Mouse (Mus musculus) thymus, postnatal 25 days (tissue): Measurements from ENCODE around the gene Dgat2l6.

Experiments used
- DNase-seq: peaks from one replicate; pipeline ENCODE4 v3.0.0; 2022

Gene Dgat2l6

DNA sequence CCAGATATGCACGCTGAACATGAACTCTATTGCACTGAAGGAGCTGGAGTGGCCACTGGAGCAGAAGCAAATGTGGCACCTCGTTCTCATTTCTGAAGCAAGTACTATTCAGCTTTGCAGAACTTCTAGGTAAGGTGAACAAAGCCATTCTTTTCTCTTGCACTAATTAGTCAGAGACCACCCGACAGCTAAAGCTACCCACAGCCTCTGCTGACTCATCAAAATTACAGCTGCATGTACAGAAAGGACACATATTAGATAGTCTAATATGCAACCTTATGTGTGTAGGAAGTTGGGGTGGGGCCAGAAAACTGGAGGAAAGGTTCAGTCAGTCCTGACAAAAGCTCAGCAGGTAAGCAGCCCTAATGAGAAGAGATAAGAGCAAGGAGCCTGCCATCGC, at the start of gene Dgat2l6:
Gene Dgat2l6 (plus strand): TSS at position 368 of the 400 bp plus-strand sequence.
- DNase-seq: no peak

DNA sequence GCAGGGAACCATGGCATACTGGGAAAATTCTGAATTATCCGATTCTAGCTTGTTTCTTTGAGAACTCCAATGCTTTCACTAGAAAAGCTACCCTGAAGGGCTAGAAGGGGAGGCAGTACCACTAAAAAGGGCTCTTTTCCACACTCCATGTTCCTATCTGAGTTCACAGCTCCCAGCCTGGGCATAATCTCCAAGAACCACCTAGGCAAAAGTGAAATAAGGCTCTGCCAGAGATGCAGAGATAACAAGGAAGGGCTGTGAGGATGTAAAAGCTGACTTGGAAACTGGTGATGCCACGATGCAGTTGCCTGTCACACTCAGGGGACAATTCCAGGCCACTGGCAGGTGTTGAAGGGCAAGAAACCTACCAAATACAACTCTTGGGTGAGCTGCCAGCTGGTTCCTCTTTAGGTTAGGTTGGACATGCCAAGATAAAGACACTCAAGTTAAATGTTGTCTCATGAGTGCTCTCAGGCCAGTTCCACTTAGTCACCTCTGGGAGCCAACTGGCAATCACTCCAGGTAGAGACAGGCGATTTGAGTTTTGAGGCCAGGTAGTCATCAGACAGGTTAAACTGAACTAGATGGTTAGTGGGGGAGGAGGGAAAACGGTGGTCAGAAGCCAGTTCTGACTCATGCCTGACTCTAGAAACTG, 48.9 kb upstream of the Dgat2l6 start:
- no peak for DNase-seq

DNA sequence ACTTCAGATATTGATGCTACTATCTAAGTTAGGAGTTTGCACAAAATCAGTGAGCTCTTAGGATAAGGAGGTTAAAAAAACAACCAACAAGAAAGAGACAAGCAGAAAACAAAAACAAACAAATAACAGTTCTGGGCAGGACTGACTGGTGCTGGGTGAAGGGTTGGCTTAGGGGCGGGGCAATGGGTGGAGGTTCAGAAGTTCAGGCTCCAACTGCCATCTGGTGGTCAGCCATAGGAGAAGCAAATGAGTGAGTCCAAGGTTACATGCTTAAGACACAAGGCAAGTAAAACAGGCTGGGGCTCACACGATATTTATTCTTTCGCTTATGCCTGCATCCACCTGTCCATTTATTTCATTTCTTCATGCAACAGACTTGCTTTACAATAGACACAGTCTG, 44.3 kb upstream of the Dgat2l6 start:
- peak; percentile 53 for DNase-seq

DNA sequence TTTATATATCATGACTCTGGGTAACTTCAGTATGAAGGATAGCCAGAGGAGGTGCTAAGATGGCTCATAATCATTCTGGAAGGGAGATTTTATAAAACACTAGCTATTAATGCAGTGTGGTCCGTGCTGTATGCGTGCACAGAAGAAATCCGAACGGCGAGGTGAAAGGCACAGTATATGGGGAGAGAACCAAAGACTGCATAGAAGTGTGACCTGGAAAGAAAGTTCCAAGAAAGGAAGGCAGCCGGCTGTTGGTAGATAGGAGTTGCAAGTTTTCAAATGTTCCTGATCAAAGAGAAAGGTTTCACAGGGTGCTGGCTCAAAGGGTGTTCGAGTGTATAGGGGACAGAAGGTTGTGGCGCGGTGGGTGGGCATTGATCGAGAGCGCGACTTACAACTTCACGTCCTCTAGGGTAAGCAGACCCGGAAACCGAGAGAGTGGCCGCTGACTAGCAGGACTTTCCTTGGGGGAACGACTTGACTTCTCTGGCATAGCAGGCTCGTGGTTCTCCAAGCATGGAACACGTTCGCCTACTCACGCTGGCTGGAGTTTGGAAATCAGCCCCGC, 31.1 kb upstream of the Dgat2l6 start:
- DNase-seq: no peak

DNA sequence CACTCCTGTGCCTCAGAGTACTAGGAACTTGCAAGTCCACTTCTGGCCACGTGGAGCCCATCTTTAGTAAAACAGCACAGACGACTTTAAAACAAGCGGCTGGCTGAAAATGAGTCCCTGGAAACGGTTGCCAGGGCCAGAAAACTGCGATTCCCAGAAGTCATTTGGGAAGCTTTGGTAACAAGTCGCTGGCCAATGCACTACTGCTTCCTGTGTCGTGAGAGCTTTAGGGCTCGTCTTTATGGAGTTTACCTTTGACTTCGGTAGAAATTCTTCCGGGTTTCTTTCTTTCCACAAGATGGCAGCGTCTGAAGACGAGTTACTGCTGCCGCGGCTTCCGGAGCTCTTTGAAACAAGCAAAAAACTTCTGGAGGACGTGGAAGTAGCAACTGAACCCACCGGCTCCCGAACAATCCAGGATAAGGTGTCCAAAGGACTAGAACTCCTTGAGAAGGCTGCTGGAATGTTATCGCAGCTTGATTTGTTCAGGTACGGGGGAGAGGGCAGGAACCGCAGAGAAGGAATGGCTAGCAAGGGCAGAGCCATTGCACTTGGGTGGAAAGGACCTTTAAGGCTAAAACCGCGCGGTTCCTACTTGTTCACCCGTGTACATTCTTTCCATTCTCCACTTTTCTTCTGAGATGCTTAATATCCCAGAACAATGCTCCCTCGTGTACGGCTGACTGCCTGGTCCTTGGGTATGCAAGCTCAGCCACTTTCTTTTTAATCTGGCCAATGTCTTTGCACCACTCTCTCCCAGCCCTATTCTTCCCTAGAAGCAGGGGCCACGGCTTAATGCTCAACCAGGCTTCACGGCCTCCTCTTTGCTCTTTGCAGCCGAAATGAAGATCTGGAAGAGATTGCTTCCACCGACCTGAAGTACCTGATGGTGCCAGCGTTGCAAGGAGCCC, 30.3 kb upstream of the Dgat2l6 start, which contains the start of gene Igbp1:
Gene Igbp1 (plus strand): TSS at position 224 of the 911 bp plus-strand sequence.
- peak; percentile 58 for DNase-seq

DNA sequence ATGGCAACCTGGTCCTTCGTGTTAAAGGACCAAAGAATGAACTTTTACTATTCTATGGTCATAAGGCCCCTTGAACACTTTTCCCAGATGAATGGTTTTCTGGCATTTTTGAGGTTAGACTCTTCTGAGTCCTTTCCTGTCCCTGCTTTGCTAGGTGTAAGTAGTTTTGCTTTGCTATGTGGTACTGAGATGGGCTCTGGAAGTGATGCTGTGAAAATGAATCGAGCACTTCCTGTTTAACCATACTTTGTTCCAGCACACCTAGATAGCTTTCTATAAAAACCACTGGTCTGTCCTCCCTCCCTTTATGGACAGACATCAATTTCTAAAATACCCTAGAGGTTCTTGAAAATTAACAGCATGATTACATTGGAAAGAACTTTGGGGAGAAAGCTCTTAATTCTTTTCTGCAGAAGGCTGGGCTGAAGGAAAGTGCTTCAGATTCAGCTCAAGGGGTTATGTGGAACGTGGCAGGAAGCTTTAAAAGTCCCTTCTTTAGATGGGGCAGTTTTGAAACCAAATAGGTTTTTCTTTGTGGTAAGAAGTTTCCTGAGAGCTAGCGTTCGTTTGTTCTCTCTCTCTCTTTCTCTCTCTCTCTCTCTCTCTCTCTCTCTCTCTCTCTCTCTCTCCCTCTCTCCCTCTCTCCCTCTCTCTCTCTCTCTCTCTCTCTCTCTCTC, 20.3 kb upstream of the Dgat2l6 start:
- no peak for DNase-seq

DNA sequence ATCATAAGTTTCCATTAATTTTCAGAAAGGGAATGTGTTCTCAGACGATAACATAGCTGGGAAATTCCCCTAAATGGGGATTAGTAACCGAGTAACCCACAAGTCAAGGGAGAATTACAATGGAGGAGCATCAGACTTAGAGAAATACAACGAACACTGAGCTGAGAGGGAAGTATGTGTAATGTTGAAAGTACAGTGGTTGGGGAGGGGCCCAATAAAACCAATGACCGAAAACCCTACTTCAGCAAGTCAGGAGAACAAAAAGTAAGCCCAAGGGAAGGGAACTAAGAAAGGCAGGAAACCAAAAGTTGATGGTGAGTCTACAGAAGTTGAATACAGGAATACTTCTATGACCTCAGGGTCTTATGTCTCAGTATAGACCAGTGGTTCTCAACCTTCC, 16.5 kb upstream of the Dgat2l6 start:
- no peak for DNase-seq

DNA sequence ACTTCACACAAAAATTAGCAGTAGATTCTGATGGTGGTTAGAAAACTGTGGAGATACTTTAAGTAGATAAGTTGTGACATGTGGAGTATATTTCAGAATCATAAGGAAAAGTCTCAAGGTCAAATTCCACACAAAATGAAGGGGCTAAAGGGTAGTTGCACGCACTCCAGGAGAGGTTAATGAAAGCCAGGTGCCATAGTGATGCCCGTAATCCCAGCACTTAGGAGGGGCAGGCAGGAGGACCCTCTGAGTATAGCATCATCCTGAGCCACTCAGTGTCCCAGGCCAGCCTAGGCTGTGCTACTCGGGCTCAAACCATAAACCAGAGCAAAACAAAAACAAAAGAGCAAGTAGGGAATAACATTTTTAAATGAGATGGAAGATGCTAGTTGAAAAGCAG, 14.7 kb upstream of the Dgat2l6 start:
- DNase-seq: no peak

DNA sequence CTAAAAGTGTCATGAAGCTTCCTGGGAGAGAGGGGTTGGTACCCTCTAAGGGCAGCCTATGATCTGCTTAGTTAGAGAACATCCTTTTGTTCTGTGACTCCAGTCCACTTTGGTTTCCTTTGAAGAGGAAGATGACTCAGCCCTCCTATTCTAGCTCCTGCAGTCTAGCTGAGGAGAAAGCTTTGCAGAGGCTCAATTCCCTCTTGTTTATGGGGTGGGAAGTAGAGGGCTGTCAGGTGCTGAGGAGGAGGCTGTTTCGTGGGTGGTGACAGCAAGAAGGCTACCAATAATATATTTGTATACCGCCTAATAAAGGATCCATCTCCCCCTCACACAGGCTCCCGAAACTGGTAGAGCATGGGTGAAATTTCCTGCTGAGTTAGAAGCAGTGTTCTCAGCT, 8.0 kb upstream of the Dgat2l6 start:
- no peak for DNase-seq

DNA sequence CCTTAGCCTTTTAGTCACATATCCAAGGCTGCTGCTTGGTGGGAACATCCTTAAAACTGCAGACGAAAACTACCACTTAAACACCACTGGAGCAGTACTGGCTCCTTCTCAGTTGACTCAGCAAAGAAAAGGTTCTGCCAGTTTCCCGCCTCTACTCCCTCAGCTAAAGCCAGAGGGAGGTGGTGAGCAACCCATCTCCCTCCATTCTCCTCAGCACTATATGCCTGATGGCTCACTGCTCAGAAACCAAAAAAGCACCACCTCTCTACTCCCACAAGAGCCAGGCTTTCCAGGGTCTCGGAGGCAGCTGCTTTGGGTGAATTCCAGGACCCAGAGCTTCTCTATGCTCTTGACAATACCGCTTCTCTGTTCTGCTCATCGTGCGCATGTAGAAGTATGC, 7.0 kb upstream of the Dgat2l6 start:
- DNase-seq: no peak

DNA sequence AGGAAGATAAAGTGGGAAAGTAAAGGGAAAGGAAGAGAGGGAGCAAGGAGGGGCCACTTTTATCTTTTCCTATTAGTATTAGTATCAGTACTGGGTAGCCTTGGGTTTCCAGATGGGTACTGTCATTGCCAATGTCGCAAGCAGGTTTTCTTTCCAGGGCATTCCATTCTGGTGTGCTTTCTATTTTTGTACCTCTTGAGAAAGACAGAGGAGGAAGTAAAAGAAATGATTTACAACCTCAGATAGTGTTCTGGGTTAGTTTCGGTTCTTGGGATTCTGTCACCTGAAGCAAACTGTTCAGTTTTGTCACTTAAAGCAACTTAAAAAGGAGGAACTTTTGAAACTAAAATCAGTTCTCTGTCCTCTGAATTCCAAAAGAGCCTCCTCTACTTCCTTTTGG, 6.1 kb upstream of the Dgat2l6 start:
- DNase-seq: no peak

DNA sequence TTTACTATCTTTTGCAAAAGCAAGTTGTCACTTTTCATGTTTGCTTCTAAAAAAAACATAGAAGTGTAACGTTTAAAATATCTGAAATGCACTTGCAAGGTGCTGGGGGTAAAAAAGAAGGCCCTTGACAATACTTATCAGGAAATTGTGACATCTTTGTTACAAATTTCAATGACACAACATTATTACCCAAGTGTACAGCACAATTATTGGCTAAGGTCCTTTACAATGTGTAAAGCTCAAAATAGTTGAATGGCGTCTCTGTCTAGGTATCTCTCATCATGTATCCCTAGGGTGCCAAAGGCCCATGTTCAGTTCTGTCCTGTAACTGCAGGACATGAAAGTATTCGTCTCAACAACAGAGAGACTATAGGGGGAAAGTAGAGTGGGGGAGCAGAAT, 31.4 kb downstream of the Dgat2l6 start:
- no peak for DNase-seq

DNA sequence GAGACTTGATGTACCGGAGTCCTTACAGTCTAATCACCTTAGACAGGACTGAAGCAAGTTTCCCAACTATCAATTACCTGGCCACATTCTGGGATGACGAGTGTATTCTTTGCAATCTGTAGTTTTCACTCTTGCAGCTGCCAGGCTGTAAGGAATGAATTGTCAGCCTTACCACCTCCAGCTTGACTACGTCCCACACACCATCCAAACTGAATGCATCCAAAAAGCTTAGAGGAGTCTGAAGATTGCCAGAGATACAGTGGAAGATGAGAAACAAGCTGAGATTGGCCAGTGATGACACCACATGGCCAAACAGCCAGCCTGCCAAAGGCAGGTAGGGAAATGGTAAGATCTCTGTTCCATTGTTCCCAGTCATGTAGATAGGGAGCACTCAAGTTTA, 41.1 kb downstream of the Dgat2l6 start:
- no peak for DNase-seq

DNA sequence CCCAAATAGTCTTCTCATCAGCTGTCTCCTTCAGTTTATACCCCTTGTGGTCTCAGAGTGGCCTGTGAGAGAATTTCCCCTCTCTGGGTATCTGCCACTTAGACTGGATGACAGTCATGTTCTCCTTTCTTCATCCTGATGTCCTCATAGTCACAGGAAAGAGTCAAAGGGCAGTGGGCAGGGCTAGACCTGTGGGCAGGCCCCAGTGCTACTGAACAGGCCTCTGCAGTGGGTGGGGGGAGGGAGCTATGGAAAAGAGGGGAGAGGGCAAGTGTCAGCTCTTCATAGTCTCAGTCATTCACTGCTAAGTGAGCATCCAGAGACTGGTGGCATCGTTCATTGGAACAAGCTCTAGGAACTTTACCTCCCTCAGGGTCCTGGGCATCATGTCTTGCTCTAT, 47.3 kb downstream of the Dgat2l6 start, which contains the start of gene Awat1:
Gene Awat1 (plus strand): TSS at position 301 of the 400 bp plus-strand sequence.
- DNase-seq: no peak

DNA sequence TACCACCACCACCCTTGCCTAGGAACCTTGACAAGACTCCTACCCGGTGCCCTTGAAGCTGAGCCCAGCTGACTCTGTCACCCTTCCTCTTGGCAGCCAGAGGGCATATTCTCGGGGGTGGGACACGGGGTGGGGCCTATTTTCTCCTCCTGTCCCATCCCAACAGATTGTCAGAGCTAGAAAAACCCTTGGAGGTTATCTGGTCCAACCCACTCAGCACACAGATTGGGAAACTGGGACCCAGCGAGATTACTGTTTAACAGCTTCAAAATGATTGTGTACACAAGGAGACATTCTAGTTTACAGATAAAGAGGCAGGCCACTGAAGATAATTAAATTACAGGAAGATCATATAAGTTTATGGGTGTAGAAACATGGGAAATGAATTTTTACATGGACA, 70.2 kb downstream of the Dgat2l6 start, which contains the start of gene P2ry4:
Gene P2ry4 (minus strand): TSS at position 79 of the 400 bp plus-strand sequence.
- no peak for DNase-seq
